Mouse (Mus musculus): ENCODE measurements at regions not wholly inside any gene's neighbourhood (a gene's known extent, or its start where the extent isn't known, plus 50 kb on each side); places are given as distances from the start of the nearest gene placed in this dataset.

DNA sequence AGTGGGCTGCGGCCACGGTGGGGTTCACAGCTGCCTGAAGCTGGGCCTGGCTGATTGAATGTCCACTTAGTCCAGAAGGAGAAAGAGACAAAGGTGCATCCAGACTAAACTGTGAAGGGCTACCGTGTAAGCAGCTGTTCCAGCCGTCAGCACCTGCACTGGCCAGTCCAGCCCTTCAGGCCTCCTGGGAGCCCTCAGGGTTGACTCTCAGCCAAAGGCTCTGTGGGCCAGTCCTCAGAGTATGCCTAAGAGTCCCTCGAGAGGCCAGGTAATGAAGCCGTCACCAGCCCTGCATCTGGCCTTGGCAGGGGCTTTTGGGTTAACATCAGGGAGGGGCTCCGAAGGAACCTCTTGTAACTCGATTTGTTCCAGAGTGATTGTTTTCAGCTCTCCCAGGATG is 187.4 kb downstream of the Gpd2 start:
- TF ChIP-seq POLR2A (IDR thresholded peaks at IDR 0.05; ENCODE audit: borderline replicate concordance, extremely low read depth, insufficient read depth, insufficient read length, poor library complexity, severe bottlenecking) (no peak), CTCF (IDR thresholded peaks at IDR 0.05; ENCODE audit: borderline replicate concordance, extremely low read depth, insufficient read depth, insufficient read length) (no peak)
- no peak for DNase-seq (ENCODE audit: low read depth)

DNA sequence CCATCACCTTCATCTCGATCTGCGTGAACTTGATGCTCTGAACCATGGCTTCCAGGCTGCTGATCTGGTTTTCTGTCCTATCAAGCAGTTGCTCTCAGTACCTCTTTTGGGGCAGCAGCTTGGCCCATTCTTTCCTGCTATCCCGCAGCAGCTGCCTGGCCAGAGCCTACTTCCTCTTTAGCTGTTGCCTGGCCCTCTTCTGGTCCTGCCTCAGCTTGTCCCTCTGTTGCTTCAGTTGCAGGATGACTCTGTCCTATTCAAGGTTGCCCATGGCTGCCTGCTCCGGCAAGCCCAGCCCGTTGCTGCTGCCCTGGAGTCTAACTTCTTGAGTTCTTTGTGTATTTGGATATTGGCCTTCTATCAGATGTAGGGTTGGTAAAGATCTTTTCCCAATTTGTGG is 188.0 kb downstream of the Gpd2 start:
- TF ChIP-seq POLR2A (IDR thresholded peaks at IDR 0.05; ENCODE audit: borderline replicate concordance, extremely low read depth, insufficient read depth, insufficient read length, poor library complexity, severe bottlenecking) (no peak), CTCF (IDR thresholded peaks at IDR 0.05; ENCODE audit: borderline replicate concordance, extremely low read depth, insufficient read depth, insufficient read length) (no peak)

DNA sequence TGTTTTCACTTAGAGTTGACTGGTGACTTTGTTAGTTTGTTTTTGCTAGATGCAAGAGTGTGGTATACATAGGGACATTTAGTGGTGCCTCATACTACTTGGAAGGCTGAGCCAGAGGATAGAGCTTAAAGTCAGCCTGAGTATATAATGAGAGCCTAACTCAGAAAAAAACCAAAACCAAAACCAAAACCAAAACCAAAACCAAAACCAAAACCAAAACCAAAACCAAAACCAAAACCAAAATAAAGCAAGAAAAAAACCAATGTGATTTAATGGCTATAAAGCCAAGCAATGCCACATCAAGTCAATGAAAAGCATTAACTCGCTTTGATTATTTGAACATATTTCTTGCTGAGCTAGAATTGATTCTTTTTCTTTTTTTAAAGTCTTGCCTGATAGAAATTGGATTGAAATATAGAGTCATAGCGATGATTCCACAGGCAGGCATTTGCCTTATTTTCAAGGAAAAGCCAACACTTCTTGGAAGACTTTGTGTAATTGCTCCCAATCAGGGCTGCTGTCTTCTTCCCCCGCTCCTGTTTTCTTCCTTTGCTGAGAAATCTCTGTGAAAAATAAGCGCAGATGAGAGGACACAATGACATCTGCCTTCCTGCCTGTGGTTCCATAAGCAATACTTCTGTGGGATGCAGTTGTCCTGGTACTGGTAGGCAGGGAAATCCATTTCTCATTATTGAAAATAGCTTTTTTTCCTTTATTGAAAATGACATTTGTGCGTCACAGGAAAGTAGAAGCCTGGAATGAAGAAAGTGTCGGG is 213.7 kb downstream of the Gpd2 start:
- TF ChIP-seq POLR2A (IDR thresholded peaks at IDR 0.05; ENCODE audit: borderline replicate concordance, extremely low read depth, insufficient read depth, insufficient read length, poor library complexity, severe bottlenecking) (no peak), CTCF (IDR thresholded peaks at IDR 0.05; ENCODE audit: borderline replicate concordance, extremely low read depth, insufficient read depth, insufficient read length) (no peak)
- DNase-seq (ENCODE audit: low read depth), result no peak

More for the DNA sequence above, 188.0 kb downstream of the Gpd2 start:
- DNase-seq (ENCODE audit: low read depth), result no peak

DNA sequence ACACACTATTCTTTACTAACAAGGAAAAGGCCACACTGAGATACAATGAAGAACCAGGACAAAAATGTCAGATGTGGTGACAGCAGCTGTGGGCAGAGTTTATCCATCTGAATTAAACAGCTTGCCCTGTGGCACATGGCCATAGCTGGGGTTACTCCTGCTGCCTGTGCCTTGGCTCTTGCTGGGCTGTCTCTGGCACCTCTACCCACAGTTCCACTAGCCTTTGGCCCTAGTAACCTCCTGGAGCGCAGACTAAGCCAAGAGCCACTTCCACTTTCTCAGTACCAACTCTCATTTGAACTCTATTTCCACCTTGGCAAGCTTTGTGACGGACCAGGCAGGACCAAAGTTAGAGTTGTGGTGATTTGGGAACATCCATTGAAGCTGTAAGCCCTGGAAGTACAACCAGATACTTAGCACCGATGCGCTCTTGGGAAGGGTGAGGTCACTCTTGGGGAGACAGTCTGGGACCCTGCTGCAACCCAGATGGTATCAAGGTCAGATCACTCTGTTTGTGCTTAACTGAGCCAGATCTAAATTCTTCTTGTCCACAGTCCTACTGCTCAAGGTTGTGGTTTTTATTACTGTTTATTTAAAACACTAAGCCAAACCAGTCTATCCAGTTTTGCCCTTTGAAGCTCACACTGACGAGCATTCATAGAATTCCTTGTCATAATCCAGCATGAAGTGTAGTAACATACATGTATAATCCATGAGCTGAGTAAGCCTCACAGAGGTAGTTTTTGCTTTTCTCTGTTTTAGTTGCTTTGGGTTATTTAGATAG is 216.7 kb downstream of the Gpd2 start:
- TF ChIP-seq POLR2A (IDR thresholded peaks at IDR 0.05; ENCODE audit: borderline replicate concordance, extremely low read depth, insufficient read depth, insufficient read length, poor library complexity, severe bottlenecking) (no peak), CTCF (IDR thresholded peaks at IDR 0.05; ENCODE audit: borderline replicate concordance, extremely low read depth, insufficient read depth, insufficient read length) (no peak)

DNA sequence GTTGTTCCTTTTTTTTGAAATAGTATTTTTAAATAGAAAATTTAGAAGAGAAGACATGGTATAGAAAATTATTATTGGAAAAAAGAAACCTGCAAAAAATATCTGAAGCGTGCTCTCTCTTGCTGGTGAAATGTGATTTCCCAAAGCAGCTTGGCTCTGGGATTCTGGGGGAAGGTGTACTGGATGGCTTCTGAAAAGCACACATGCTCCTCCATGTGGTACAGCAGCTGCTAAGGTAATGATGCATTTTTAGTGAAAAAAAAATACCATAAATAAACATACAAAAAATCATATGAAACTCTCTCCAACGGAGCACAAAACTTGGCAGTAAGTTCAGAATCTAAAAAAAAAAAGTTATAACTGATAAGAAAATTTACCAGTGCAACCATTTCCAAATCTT is 222.5 kb downstream of the Gpd2 start:
- DNase-seq (ENCODE audit: low read depth), result peak; percentile 29
- TF ChIP-seq CTCF (IDR thresholded peaks at IDR 0.05; ENCODE audit: borderline replicate concordance, extremely low read depth, insufficient read depth, insufficient read length) (no peak), POLR2A (IDR thresholded peaks at IDR 0.05; ENCODE audit: borderline replicate concordance, extremely low read depth, insufficient read depth, insufficient read length, poor library complexity, severe bottlenecking) (no peak)

More for the DNA sequence above, 216.7 kb downstream of the Gpd2 start:
- no peak for DNase-seq (ENCODE audit: low read depth)

DNA sequence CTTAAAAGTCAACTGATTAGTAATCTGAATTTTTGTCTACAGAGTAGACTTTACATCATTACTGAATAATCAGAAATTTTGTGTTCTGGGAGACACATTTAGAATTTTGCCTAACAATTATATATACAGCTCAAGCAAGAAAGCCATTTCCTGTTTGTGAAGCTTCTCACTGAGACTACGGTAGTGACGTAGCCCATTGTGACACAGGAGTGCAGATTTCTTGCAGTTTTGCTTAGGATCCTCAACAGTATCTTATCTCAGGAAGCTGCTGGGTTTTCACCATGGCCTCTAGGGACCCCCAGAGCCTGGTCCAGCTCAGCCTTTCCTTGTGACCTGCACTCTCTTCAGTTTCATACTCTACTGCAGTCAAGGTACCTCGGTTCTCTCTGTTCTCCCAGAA is 236.4 kb downstream of the Gpd2 start:
- TF ChIP-seq POLR2A (IDR thresholded peaks at IDR 0.05; ENCODE audit: borderline replicate concordance, extremely low read depth, insufficient read depth, insufficient read length, poor library complexity, severe bottlenecking) (no peak), CTCF (IDR thresholded peaks at IDR 0.05; ENCODE audit: borderline replicate concordance, extremely low read depth, insufficient read depth, insufficient read length) (no peak)
- DNase-seq (ENCODE audit: low read depth), result no peak

DNA sequence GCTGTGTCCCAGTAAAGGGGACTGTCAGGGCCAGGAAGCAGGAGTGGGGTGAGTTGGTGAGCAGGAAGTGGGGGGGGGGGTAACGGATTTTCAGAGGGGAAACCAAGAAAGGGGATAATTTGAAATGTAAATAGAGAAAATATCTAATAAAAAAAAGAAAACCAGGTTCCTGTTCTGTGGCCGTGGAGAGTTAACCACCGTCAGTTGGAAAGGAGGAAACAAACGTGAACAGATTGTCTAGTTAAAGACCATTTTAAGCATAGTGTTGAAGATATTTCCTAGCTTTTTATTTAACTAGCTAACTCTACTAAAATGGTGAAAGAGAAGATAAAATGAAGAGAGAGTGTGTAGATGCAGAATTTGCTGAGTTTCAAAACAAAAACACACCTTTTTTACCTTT is 254.7 kb downstream of the Gpd2 start:
- no peak for DNase-seq (ENCODE audit: low read depth)
- no peak for TF ChIP-seq CTCF (IDR thresholded peaks at IDR 0.05; ENCODE audit: borderline replicate concordance, extremely low read depth, insufficient read depth, insufficient read length)
- TF ChIP-seq POLR2A (IDR thresholded peaks at IDR 0.05; ENCODE audit: borderline replicate concordance, extremely low read depth, insufficient read depth, insufficient read length, poor library complexity, severe bottlenecking), result no peak

DNA sequence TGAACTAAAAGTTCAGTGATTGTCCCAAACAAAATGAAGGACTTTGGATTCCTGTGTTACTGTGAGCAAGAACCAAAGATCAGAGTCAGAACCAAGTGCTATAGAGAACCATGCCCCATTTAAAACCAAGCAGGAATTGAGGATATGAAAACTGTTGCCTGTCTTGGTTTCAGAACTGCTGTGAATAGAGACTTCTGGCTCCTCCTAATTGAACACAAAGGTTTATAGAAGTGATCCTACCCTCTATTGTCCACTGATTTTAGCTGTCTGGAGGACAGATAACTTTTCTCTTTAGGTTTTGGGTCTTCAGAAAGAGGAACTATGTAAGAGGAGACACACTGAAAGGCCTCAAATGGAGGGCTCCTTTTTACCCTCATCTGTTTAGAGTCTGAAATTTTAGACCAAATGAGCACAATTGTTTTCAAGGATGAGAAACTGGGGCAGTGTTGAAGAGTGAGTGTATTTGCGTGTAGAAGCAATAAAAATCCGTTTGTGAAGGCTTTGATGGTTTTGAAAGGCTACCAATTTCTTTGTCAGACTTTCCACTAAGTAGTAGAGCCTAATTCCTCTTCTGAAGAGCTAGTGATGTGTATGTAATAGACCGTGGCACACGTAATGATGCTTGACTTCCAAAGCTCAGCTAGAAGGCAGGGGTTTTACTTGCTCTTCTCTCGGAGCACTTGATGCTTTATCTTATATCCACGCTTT is 255.6 kb downstream of the Gpd2 start:
- peak; percentile 23 for DNase-seq (ENCODE audit: low read depth)
- TF ChIP-seq CTCF (IDR thresholded peaks at IDR 0.05; ENCODE audit: borderline replicate concordance, extremely low read depth, insufficient read depth, insufficient read length), result no peak
- no peak for TF ChIP-seq POLR2A (IDR thresholded peaks at IDR 0.05; ENCODE audit: borderline replicate concordance, extremely low read depth, insufficient read depth, insufficient read length, poor library complexity, severe bottlenecking)

DNA sequence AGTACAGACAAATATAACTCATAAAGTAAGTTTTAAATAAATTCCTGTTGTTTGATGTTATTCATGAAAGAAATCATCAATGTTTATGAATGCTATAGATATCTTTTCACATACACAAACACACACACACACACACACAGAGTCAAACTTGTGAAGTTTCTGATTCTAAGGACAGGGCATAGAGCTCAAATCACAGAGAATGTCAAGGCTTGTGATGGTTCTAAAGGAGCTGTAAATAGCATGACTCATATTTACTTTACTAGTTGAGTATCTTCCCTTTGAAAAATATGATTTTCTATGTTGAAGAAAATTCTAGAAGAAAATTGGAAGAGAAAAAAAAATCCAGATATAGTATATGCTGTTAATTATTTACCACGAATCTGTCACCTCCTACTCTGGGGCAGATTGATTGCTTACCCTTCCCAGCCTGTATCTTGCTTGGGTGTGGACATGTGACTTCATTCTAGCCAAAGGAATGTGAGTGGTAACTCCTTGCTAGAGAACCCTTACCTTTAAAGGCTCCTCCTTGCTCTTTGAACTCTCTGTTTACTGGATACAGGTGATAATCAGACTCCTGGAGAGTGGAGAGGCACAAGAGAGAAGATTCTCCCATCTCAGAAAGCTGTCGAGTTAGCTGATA is 259.0 kb downstream of the Gpd2 start:
- TF ChIP-seq CTCF (IDR thresholded peaks at IDR 0.05; ENCODE audit: borderline replicate concordance, extremely low read depth, insufficient read depth, insufficient read length) (no peak), POLR2A (IDR thresholded peaks at IDR 0.05; ENCODE audit: borderline replicate concordance, extremely low read depth, insufficient read depth, insufficient read length, poor library complexity, severe bottlenecking) (no peak)
- no peak for DNase-seq (ENCODE audit: low read depth)

DNA sequence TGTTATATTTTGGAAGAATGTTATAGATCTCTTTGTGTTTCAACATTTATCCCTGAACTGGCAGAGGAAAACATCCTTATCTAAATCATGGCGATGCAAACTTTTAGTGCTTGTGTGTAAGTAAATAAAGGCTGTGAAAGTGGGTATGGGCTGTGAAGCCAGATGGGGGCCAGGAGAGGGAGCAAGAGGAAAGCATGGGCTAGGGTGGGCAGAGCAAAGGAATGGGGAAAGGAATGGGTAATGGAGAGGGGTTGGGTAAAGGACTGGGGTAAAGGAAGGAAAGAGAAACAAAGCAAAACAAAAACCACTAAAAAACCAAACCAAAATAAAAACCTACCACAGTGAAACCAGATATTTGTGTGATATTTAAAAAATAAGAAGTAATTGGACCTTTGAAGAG is 260.5 kb downstream of the Gpd2 start:
- no peak for DNase-seq (ENCODE audit: low read depth)
- TF ChIP-seq POLR2A (IDR thresholded peaks at IDR 0.05; ENCODE audit: borderline replicate concordance, extremely low read depth, insufficient read depth, insufficient read length, poor library complexity, severe bottlenecking) (no peak), CTCF (IDR thresholded peaks at IDR 0.05; ENCODE audit: borderline replicate concordance, extremely low read depth, insufficient read depth, insufficient read length) (0 out of 2 replicates have a peak, but pooled peaks have one; percentile 20)

DNA sequence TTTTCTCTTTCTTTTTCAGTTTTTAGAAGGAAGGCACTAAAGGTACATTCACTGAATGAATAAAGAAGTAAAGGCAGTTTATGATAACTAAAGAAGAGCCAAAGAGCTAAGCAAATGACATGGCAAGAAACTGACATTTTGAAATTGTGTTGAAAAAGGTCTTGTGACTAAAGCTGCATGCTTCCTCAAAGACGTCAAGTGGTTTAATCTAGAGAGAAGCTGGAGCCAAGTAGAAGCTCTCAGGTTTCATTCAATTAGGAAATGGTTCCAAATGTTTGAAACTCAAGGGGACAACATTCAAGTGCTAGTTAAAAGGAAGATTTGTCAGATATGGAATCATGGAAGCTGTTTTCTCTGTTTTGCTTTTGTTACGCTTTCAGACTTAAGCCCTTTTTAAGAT is 267.2 kb downstream of the Gpd2 start:
- DNase-seq (ENCODE audit: low read depth), result no peak
- no peak for TF ChIP-seq CTCF (IDR thresholded peaks at IDR 0.05; ENCODE audit: borderline replicate concordance, extremely low read depth, insufficient read depth, insufficient read length)
- TF ChIP-seq POLR2A (IDR thresholded peaks at IDR 0.05; ENCODE audit: borderline replicate concordance, extremely low read depth, insufficient read depth, insufficient read length, poor library complexity, severe bottlenecking), result no peak

Measured in brain, embryonic 14.5 days (tissue).